Mouse (Mus musculus): ENCODE results near the gene Ldah.

DNA sequence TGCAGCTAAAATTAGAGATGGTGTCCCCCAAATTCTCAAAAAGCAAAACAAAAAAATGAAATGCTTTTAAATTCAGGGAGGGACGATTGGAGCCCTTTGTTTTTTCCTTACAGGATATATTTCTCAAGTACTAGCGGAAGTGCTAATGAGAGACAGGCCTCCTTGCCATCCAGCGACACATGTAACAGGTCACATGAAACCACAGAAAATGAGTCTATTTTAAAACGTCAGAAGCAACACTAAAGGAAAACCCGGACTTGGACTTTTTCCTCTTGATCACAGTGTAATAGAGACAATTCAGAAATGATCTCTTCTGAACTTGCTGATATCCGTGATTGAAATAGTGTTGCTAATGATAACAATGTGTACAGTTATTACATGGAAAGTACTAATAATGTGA is 27.0 kb upstream of the Ldah start:
- TF ChIP-seq EP300 (IDR thresholded peaks at IDR 0.05; ENCODE audit: insufficient read depth, low read depth, low read length), result no peak
- TF ChIP-seq CTCF (IDR thresholded peaks at IDR 0.05), result no peak
- no peak for TF ChIP-seq POLR2A (IDR thresholded peaks at IDR 0.05; ENCODE audit: insufficient read depth, low read depth, low read length)

All from heart, adult 2 months (tissue).